Mouse (Mus musculus): ENCODE measurements at regions not wholly inside any gene's neighbourhood (a gene's known extent, or its start where the extent isn't known, plus 50 kb on each side); places are given as distances from the start of the nearest gene placed in this dataset.

- TF ChIP-seq CTCF (IDR thresholded peaks at IDR 0.05; ENCODE audit: borderline replicate concordance, insufficient read depth, low read length) (peak; percentile 88), POLR2A (IDR thresholded peaks at IDR 0.05; ENCODE audit: low read depth, low read length) (no peak)
- Histone ChIP-seq H3K27ac (ENCODE audit: insufficient read depth, low read length) (no peak overlapping the region), H3K4me1 (ENCODE audit: control insufficient read depth, insufficient read depth, low read length) (no peaks in the 10 kb centered on the region), H3K4me3 (ENCODE audit: insufficient read depth, low read length) (no peak overlapping the region)
These were observed 140.4 kb upstream of the Gm9833 start for GRCm38 (mm10) chr3:9947357-9948065.

- H3K4me1 ChIP-seq (ENCODE audit: control insufficient read depth, insufficient read depth, low read length) = no peaks in the 10 kb centered on the region
- no peak overlapping the region for H3K4me3 ChIP-seq (ENCODE audit: insufficient read depth, low read length)
- TF ChIP-seq CTCF (IDR thresholded peaks at IDR 0.05; ENCODE audit: borderline replicate concordance, insufficient read depth, low read length) = no peak
- no peak for TF ChIP-seq POLR2A (IDR thresholded peaks at IDR 0.05; ENCODE audit: low read depth, low read length)
- no peak overlapping the region for H3K27ac ChIP-seq (ENCODE audit: insufficient read depth, low read length)
These were observed 139.8 kb upstream of the Gm9833 start for GRCm38 (mm10) chr3:9948114-9948513.

DNA sequence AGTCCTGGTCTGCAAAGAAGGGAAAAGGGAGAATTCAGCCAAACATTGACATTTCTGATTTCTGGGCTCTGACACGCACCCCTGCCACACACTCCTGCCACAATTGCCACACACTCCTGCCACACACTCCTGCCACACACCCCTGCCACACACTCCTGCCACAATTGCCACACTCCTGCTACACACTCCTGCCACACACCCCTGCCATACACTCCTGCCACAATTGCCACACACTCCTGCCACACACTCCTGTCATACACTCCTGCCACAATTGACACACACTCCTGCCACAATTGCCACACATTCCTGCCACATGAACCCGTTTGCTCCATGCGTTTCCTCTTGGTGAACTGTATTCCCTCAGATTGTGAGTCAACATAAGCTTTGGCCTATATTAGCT, 130.0 kb upstream of the Gm9833 start:
- H3K4me3 ChIP-seq (ENCODE audit: insufficient read depth, low read length) = no peak overlapping the region
- no peaks in the 10 kb centered on the region for H3K4me1 ChIP-seq (ENCODE audit: control insufficient read depth, insufficient read depth, low read length)
- TF ChIP-seq CTCF (IDR thresholded peaks at IDR 0.05; ENCODE audit: borderline replicate concordance, insufficient read depth, low read length) (no peak), POLR2A (IDR thresholded peaks at IDR 0.05; ENCODE audit: low read depth, low read length) (no peak)
- no peak overlapping the region for H3K27ac ChIP-seq (ENCODE audit: insufficient read depth, low read length)

DNA sequence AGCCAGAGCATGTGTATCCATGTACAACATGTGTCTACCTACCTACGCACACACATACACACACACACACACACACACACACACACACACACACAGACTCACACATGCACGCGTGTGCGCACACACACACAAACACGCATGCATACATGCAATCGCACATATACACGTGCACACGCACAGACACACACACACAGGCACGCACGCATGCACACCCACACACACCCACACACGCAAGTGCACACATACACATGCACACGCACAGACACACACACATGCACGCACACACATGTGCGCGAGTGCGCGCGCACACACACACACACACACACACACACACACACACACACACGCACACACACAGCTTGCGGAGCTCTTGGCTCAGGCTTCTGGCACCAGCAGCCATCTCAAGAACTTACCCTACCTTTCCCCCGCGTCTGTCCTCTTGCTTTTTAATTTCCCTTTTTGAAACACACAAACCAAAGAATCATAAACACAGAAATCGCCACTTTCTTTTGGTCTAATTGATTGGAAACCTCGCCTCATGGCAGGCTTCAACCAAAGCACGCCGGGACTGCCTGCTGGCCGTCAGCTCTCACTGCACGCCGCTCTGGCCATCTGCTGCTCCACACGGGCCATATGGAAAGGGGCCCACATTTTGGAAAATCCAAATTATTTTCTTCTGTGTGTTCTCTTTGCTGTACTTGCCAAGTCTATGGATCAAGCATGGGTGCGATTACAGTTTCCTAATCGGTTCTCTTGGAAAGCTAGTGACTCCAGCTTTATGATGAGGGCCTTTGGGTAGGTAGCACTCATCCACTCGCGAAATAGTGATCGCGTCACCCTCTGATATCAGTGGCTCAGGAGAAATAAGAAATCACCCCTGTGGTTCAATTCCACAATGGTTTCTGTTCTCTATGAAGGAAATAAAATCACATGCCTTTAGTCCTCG, 127.9 kb upstream of the Gm9833 start:
- Histone ChIP-seq H3K4me1 (ENCODE audit: control insufficient read depth, insufficient read depth, low read length) (no peaks in the 10 kb centered on the region), H3K4me3 (ENCODE audit: insufficient read depth, low read length) (no peak overlapping the region), H3K27ac (ENCODE audit: insufficient read depth, low read length) (no peak overlapping the region)
- no peak for TF ChIP-seq POLR2A (IDR thresholded peaks at IDR 0.05; ENCODE audit: low read depth, low read length)
- TF ChIP-seq CTCF (IDR thresholded peaks at IDR 0.05; ENCODE audit: borderline replicate concordance, insufficient read depth, low read length) = no peak

- TF ChIP-seq POLR2A (IDR thresholded peaks at IDR 0.05; ENCODE audit: low read depth, low read length) (no peak), CTCF (IDR thresholded peaks at IDR 0.05; ENCODE audit: borderline replicate concordance, insufficient read depth, low read length) (no peak)
- Histone ChIP-seq H3K4me3 (ENCODE audit: insufficient read depth, low read length) (no peak overlapping the region), H3K27ac (ENCODE audit: insufficient read depth, low read length) (no peak overlapping the region), H3K4me1 (ENCODE audit: control insufficient read depth, insufficient read depth, low read length) (no peaks in the 10 kb centered on the region)
These were observed 127.2 kb upstream of the Gm9833 start for GRCm38 (mm10) chr3:9960696-9961095.

Measured in embryonic fibroblast, embryonic 13.5 days (primary cell).